Mouse (Mus musculus) limb, embryonic 10.5 days (tissue): ENCODE data around the gene Rassf7. TPM values are rescaled to one million over a fixed set of nuclear protein-coding genes. Genes with fewer than 3 reads are reported as not detected.

Experiments
- DNase-seq: peaks from one replicate; pipeline ENCODE4 v3.0.0-alpha.2; 2017; ENCODE audit warnings: low spot score
- H3K27ac ChIP-seq: fragments of 300-500 bp; sonication (generic); 2 replicates; pipeline ENCODE4 v1.5.1; 2016; ENCODE audit warnings: mild to moderate bottlenecking
- H3K27me3 ChIP-seq: fragments of 300-500 bp; sonication (generic); 2 replicates; pipeline ENCODE4 v1.6.1; 2016; ENCODE audit warnings: low read depth, mild to moderate bottlenecking; ENCODE audit not compliant: poor library complexity, severe bottlenecking
- H3K36me3 ChIP-seq: fragments of 300-500 bp; sonication (generic); 2 replicates; pipeline ENCODE4 v1.6.1; 2016; ENCODE audit warnings: mild to moderate bottlenecking, moderate library complexity
- H3K4me1 ChIP-seq: fragments of 300-500 bp; sonication (generic); 2 replicates; pipeline ENCODE4 v1.6.1; 2016
- H3K4me3 ChIP-seq: fragments of 300-500 bp; sonication (generic); 2 replicates; pipeline ENCODE4 v1.5.1; 2016; ENCODE audit warnings: mild to moderate bottlenecking, moderate library complexity
- H3K9me3 ChIP-seq: fragments of 300-500 bp; sonication (generic); replicated peaks from 2 replicates; pipeline ENCODE4 v1.6.1; 2016; ENCODE audit warnings: mild to moderate bottlenecking
- WGBS: fragments of 180-500 bp; shearing (Covaris S2); methylation state at CpG from one replicate; pipeline ENCODE4 v1.1.7; 2016; 5-methylcytosine and 5-hydroxymethylcytosine counted together
- polyA plus RNA-seq: library from polyadenylated mRNA; unstranded; fragments of >200 nt; fragmentation: Nextera tagmentation; extraction: Ambion mirVana; gene quantifications from 2 replicates; pipeline ENCODE4 v1.2.1, GENCODE M21; 2016

The Rassf7 gene
- polyA plus RNA-seq, 1 experiment from 2014 or later = 53.5 TPM

DNA sequence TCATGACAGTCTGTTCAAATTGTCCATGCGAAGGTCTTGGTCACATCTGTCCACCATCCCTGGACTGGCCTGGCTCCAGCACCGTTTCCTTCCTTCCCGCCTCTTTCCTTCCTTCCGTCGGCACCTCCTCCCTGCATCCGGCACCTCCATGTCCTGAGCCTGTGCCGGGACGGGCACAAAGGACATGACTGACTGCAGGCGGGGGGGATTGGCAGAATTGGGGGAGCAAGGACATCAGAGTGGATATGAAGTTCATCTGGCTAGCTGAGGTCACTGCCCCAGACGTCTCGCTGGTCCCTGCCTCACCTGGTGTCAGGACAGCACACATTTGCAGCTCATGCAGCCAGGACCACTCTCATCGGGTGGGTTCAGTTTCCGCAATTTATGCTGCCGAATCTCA, 24.6 kb upstream of the Rassf7 start:
- H3K27me3 ChIP-seq = no peaks in the 10 kb centered on the region
- peaks cover 39% of the 10 kb centered on the region for H3K36me3 ChIP-seq
- no peak overlapping the region for H3K27ac ChIP-seq
- no peak for DNase-seq
- WGBS = 94% methylated on average over 14 of the region's 14 CpGs
- peaks cover 32% of the 10 kb centered on the region for H3K4me1 ChIP-seq
- H3K4me3 ChIP-seq = no peak overlapping the region
- no peaks in the 10 kb centered on the region for H3K9me3 ChIP-seq

DNA sequence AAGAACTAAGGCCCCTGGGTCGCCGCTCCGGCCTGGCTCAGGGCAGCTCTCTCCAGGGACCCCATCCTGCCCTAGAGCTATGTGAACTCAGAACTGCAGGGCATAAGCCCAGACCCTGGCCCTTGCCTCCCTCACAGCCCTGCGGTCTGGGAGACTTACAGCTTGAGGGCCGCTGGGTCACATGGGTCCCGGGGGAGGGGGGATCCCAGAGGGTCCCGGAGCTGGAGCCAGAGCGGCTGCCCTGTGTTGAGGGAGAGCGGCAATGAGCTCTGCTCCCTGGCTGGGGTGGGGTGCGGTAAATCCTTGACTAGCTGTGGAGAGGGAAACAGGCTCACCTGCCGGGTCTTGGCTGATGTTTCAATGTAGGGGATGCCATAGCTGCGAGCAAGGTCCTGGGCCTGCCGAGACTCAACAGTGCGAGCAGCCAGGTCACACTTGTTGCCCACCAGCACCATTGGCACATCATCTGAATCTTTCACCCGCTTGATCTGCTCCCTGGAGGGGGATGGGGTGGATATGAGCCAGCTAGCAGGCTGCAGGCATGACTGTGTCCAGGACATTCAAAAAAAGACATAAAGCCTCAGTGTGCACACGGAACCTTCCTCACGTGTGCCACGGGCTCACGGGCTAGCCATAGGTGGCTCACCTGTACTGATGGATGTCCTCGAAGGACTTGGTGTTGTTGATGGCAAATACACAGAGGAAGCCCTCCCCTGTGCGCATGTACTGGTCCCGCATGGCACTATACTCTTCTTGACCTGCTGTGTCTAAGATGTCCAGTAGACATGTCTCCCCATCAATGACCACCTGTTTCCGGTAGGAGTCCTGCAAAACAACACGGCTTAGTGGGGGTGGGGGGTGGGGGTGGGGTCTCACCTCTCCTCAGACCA, 23.6 kb upstream of the Rassf7 start:
- peak overlapping the region; percentile 85 for H3K4me3 ChIP-seq
- H3K27ac ChIP-seq = no peak overlapping the region; the same call in 1 of the 2 replicates
- no peak for DNase-seq
- peaks cover 39% of the 10 kb centered on the region for H3K36me3 ChIP-seq
- 93% methylated on average over 24 of the region's 24 CpGs for WGBS
- no peaks in the 10 kb centered on the region for H3K9me3 ChIP-seq
- no peaks in the 10 kb centered on the region for H3K27me3 ChIP-seq
- peaks cover 32% of the 10 kb centered on the region for H3K4me1 ChIP-seq

DNA sequence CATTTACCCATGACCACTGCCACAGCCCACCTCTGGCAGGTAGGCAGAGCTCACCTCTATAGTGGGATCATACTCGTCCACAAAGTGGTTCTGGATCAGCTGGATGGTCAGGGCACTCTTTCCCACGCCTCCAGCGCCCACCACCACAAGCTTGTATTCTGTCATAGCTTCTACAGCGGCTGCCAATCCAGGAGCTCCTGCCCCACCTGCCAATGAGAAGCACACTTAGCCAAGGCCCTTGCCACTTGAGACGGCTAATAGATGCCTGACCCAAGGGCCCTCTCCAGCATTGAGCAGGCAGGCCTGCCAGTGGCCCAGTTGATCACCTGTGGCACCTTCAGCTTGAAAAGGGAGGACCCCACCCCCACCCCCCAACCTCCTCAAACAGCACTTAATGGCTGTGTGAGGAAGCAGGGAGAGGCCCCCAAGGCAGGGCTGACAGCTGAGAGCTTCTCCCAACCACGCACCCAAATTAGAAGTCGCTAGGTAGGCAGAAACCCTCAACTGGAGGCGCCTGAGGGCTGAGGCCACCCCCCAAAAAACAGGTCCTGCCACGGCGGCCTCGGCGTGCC, 22.8 kb upstream of the Rassf7 start:
- H3K4me3 ChIP-seq = peak overlapping the region; percentile 85
- H3K27me3 ChIP-seq = no peaks in the 10 kb centered on the region
- peak overlapping the region; percentile 92 for H3K27ac ChIP-seq
- DNase-seq = peak; percentile 45
- no peaks in the 10 kb centered on the region for H3K9me3 ChIP-seq
- peaks cover 39% of the 10 kb centered on the region for H3K36me3 ChIP-seq
- 31% methylated on average over 12 of the region's 12 CpGs for WGBS
- H3K4me1 ChIP-seq = peaks cover 32% of the 10 kb centered on the region

DNA sequence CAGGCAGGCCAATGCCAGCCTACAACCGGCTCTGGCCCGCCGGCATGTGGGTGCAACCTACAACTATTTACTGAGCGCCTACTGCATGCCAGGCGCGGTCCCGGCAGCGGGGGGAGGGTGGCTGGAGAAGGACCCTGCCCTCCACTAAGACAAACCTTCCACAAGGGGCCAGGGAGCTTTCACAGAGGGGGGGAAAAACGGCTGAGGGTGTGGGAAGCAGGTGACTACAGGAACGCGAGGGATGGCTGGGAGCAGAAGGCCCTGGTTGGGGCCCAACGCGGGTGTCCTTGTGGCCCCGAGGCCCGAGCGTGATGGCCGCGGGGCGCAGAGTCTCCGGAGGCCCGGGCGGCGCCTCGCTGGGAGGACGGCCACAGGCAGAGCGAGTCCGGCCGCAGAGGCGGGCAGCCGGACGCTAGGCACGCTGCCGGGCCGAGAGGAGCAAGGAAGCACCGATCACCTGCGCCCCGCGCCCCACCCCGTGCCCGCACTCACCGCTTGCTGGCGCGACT, 22.3 kb upstream of the Rassf7 start:
- Histone ChIP-seq H3K9me3 (no peaks in the 10 kb centered on the region), H3K4me1 (peaks cover 32% of the 10 kb centered on the region), H3K4me3 (peak overlapping the region; percentile 85), H3K36me3 (peaks cover 42% of the 10 kb centered on the region), H3K27me3 (no peaks in the 10 kb centered on the region), H3K27ac (peak overlapping the region; percentile 92)
- no peak for DNase-seq
- 2% methylated on average over 37 of the region's 43 CpGs for WGBS

DNA sequence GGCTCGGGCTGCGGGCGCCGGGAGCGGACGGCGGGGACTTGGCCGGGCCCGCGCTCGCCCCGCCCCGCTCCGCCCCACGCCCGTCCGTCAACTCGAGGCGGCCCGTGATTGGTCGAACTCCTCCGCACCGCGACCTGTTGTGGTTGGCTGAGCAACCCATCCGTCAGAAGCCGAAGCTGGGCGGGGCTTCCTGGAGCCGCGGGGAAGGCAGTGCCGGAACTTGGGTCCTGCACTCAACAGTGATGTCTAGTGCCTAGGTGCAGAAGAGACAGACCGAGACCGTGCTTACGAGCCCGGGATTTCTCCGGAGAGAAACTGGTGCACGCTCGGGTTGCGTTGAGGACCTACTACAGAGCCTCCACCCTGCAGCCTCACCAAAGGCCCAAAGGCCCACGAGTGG, 21.7 kb upstream of the Rassf7 start, which contains the start of the genes Hras and Lrrc56:
TSS of gene Hras (minus strand) at position 58 of the 400 bp plus-strand sequence.
TSS of gene Lrrc56 (plus strand) at position 210 of the 400 bp plus-strand sequence.
- peak; percentile 99 for DNase-seq
- peaks cover 32% of the 10 kb centered on the region for H3K4me1 ChIP-seq
- H3K9me3 ChIP-seq = no peaks in the 10 kb centered on the region
- peak within 1 kb of the TSS; percentile 85 for H3K4me3 ChIP-seq
- peaks cover 39% of the 10 kb centered on the region for H3K36me3 ChIP-seq
- H3K27ac ChIP-seq = peak within 1 kb of the TSS; percentile 92
- WGBS = under 1% methylated on average over 29 of the region's 39 CpGs
- H3K27me3 ChIP-seq = no peaks in the 10 kb centered on the region

DNA sequence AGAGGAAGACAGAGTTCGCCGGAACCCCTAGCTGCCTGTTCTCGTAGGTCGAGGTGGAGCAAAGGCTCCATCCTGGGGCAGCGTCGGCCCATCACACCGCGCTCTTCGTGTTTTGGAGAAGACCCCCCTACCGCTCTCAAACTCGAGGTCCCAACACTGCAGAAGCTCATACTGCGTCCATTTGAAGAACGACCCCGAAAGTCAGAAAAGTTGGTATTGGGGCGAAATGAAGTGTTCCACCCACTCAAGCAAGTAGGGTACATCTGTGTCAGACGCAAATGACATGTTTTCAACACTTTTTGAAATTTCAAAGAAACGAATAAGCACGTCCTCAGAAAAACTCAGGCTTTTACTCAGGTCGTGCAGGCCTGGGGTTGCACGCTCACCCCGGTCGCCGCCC, 21.3 kb upstream of the Rassf7 start:
- H3K4me1 ChIP-seq = peaks cover 32% of the 10 kb centered on the region

DNA sequence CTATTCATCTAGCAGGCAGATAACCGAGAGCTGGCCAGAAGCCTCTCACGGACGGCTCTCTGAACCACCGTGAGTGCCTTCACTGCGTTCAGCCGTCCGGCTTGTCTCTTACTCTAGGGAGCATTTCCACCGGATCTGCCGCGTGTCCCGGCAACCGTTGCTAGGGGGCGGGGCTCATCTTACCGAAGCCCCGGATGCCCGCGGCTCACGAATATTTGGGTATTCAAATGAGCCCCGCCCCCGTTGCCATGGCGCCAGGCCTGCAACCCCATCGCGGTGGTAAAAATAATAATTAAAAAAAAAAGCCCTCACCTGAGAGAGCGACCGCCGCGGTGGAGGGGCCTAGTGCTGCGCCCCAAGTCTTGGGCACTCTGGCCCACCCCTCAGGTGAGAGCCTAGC, 20.8 kb upstream of the Rassf7 start:
- Histone ChIP-seq H3K27me3 (no peaks in the 10 kb centered on the region), H3K27ac (peak overlapping the region; percentile 92), H3K4me3 (peak overlapping the region; percentile 85)

More for the DNA sequence above, 21.3 kb upstream of the Rassf7 start:
- no peaks in the 10 kb centered on the region for H3K27me3 ChIP-seq
- H3K9me3 ChIP-seq = no peaks in the 10 kb centered on the region
- under 1% methylated on average over 23 of the region's 23 CpGs for WGBS
- no peak for DNase-seq
- peak overlapping the region; percentile 85 for H3K4me3 ChIP-seq
- peaks cover 35% of the 10 kb centered on the region for H3K36me3 ChIP-seq
- H3K27ac ChIP-seq = peak overlapping the region; percentile 92

DNA sequence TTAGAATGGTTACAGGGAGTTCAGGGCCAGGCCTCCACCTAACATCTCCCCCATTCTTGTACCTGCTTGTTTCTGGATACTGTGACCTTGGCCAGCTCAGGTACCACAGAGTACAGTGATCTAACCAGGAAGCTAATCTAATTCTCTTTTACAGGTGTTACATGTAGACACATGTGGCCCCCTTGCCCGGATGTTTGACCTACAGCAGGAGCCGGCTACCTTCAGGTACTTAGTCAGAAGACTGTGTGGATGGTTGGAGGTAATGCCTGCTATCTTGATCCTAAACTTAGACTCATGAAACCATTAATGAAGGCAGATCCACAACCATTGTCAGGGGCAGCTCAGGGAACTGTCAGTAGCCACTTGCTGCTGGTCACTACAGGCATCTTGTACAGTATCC, 19.9 kb upstream of the Rassf7 start:
- Histone ChIP-seq H3K9me3 (no peaks in the 10 kb centered on the region), H3K4me3 (peak overlapping the region; percentile 85; the same call in 1 of the 2 replicates), H3K27ac (no peak overlapping the region), H3K4me1 (peaks cover 32% of the 10 kb centered on the region), H3K27me3 (no peaks in the 10 kb centered on the region), H3K36me3 (peaks cover 21% of the 10 kb centered on the region)
- DNase-seq = no peak
- 93% methylated on average over 2 of the region's 2 CpGs for WGBS

More for the DNA sequence above, 20.8 kb upstream of the Rassf7 start:
- Histone ChIP-seq H3K4me1 (peaks cover 32% of the 10 kb centered on the region), H3K9me3 (no peaks in the 10 kb centered on the region), H3K36me3 (peaks cover 31% of the 10 kb centered on the region)
- peak; percentile 99 for DNase-seq
- WGBS = under 1% methylated on average over 28 of the region's 28 CpGs

DNA sequence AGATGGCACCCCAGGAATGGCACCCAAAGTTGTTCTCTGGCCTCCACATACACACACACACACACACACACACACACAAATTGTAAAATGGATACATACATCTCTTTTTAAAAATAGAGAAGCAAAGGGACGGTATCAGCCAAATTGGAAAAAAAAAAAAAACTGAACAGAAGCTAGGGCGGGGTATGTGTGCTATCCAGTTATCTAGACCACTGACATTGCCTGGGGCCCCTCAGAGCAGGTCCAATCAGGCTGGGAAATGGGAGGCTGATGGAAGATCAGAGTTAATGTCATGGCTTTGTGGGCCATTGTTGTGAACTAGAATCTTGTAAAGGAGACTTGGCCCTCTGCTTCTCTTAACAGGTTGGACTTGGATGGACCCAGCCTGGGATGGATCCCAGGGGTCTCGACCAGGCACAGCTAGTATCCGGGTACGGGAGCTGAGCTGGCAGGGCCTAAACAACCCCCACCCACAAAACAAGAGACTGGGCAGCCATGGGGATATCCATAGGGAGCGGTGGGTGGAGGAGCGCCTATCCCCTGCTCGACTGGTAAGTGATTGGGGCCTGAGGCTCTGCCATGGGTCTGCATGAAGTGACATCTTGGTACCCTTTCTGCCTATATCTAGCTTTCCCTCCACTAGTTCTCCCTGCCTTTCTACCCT, 18.9 kb upstream of the Rassf7 start:
- WGBS = 92% methylated on average over 8 of the region's 8 CpGs
- no peaks in the 10 kb centered on the region for H3K27me3 ChIP-seq
- H3K27ac ChIP-seq = no peak overlapping the region
- H3K4me1 ChIP-seq = peaks cover 31% of the 10 kb centered on the region
- no peaks in the 10 kb centered on the region for H3K9me3 ChIP-seq
- H3K4me3 ChIP-seq = no peak overlapping the region
- peaks cover 11% of the 10 kb centered on the region for H3K36me3 ChIP-seq
- DNase-seq = no peak

DNA sequence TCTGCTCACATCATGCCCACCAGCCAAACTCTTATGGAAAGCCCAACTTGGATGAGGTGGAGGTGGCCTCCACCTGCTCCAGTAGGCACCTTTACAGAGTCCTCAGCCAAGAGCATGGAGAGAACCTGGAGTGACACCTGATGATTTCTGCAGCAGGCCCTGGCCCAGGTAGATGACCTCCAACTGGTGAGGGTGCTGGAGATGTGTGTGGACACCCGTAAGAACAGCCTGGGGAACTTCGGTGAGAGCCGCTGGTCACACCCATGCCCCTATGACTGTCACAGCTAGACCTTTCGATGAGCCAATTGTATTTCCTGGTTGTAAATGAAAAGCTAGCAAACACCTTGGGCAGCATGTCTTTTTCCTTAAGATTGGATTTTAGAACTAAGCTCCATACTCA, 17.5 kb upstream of the Rassf7 start:
- H3K27ac ChIP-seq = no peak overlapping the region
- no peak overlapping the region for H3K4me3 ChIP-seq
- peaks cover 17% of the 10 kb centered on the region for H3K4me1 ChIP-seq
- 94% methylated on average over 4 of the region's 4 CpGs for WGBS
- DNase-seq = no peak
- peaks cover 3% of the 10 kb centered on the region; the same call in 1 of the 2 replicates for H3K36me3 ChIP-seq
- no peaks in the 10 kb centered on the region for H3K9me3 ChIP-seq
- H3K27me3 ChIP-seq = no peaks in the 10 kb centered on the region

DNA sequence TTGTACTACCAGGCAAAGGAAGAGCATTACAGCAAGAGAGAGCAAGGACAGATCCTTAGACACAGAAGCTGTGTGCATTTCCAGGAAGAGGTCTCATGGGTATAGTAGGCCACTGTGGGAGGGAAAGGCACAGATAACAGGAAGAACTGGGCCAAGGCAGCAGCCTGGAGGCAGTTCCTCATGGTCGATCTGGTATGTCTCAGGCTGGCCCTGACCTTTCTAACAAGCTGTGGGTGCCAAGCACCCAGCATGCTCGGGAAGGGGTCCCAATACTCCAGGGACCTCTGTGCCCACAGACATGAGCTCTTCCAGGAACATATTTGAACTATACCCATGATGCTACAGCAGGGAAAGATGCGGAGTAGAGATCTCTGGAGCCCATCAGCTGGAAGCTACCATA, 11.1 kb upstream of the Rassf7 start:
- H3K4me3 ChIP-seq = no peak overlapping the region
- no peaks in the 10 kb centered on the region for H3K9me3 ChIP-seq
- no peak overlapping the region for H3K27ac ChIP-seq
- DNase-seq = no peak
- peaks cover 4% of the 10 kb centered on the region; the same call in 1 of the 2 replicates for H3K4me1 ChIP-seq
- H3K36me3 ChIP-seq = no peaks in the 10 kb centered on the region
- H3K27me3 ChIP-seq = no peaks in the 10 kb centered on the region
- WGBS = 84% methylated on average over 3 of the region's 3 CpGs

DNA sequence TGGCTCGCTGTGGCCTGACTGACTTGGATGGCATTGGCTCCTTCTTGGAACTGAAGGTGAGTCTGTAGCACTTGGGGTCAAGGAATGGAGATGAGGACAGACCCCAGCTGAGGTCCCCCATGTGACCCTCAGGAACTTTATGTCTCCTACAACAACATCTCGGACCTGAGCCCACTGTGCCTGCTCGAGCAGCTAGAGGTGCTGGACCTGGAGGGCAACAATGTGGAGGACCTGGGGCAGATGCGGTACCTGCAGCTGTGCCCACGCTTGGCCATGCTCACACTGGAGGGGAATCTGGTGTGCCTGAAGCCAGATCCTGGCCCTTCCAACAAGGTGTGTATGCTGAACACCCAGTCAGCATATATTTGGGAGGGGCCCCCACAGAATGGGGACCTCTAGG, 10.2 kb upstream of the Rassf7 start:
- DNase-seq = no peak
- Histone ChIP-seq H3K4me1 (peaks cover 4% of the 10 kb centered on the region; the same call in 1 of the 2 replicates), H3K36me3 (no peaks in the 10 kb centered on the region), H3K27ac (no peak overlapping the region), H3K4me3 (no peak overlapping the region), H3K27me3 (no peaks in the 10 kb centered on the region), H3K9me3 (no peaks in the 10 kb centered on the region)
- WGBS = 97% methylated on average over 5 of the region's 5 CpGs
